Mouse (Mus musculus) ES-Bruce4 (cell line): ENCODE measurements around the gene Smox.

ENCODE experiments used
- CTCF ChIP-seq: IDR thresholded peaks from one replicate; pipeline ENCODE4 v1.8.1; 2011; ENCODE audit warnings: low read depth, low read length
- EP300 ChIP-seq: IDR thresholded peaks from 2 replicates; pipeline ENCODE4 v1.6.1; 2011; ENCODE audit warnings: low read depth, low read length; ENCODE audit not compliant: insufficient read depth

DNA sequence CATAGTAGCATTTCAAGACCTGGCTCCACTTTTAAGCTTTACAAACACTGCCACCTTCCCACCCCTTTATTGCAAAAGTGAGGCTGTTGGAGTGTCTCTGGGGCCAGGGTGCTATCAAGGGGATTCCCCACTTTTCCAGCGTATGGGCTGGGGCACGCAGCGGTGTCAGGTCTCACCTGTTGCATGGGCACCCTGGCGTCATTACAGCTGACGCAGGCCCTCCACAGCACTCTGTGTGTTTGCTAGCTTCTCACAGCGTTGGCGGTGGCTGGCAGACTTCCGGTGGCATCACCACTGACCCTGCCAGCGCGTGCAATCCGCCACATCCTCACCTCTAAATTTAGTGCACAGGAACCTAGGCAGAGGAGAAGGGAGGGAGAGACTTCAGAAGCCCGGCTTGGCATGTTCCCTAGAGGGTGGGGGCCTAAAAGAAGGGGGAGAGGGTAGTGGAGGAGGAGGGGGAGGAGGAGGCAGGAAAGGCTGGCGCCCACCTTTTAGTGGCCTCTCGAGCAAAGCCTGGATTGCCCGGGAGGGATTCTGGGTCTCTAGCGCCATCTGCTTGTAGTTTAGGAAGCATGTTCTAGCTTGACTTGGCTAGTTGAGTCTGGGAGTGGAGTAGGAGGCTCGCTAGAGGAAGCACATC is 18.5 kb downstream of the Smox start:
- TF ChIP-seq CTCF, result peak; percentile 65
- TF ChIP-seq EP300, result 0 out of 2 replicates have a peak, but pooled peaks have one; percentile 6
